Mouse (Mus musculus): ENCODE data around the gene BC067074. TPM values are rescaled to one million over a fixed set of nuclear protein-coding genes. Genes with fewer than 3 reads are reported as not detected.

Gene BC067074
- total and polyA plus RNA-seq, 3 experiments: not detected

DNA sequence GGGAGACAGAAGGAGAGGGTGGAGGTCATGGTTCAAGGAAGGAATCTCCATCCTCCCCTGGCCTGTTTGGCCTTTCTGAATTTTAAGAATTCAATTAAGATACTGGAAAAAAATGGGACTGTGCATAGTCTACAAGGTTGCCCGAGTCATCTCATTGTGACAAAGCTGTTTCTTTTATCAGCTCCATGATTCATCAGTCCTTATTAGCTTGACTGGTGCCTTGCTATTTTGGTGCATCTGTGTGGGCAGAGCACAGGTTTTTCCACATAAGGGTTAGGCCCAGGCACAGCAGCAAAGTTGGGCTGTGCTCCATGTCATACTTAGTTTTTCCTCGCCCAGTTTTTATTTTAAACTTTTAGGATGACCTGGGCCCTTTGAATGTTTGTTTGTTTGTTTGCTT lies 36.2 kb upstream of the BC067074 start:
- H3K36me3 ChIP-seq (ENCODE audit: control insufficient read depth in 1 of 2, insufficient read depth in 2 of 2, low read length in 2 of 2): no peaks in the 10 kb centered on the region
- no peak overlapping the region for H3K27ac ChIP-seq (ENCODE audit: control insufficient read depth, low read depth, low read length)
- no peak overlapping the region for H3K9ac ChIP-seq (ENCODE audit: control insufficient read depth, low read depth, low read length, poor library complexity, severe bottlenecking)
- no peak for DNase-seq (ENCODE audit: low read depth, low spot score)
- H3K27me3 ChIP-seq (ENCODE audit: control insufficient read depth in 1 of 2, insufficient read depth in 2 of 2, low read length in 2 of 2): no peaks in the 10 kb centered on the region
- H3K4me3 ChIP-seq (ENCODE audit: control insufficient read depth in 1 of 2, insufficient read depth in 1 of 2, low read depth in 2 of 2, low read length in 2 of 2): no peak overlapping the region
- no peaks in the 10 kb centered on the region for H3K9me3 ChIP-seq (replicated peaks; ENCODE audit: insufficient read depth, low read length)
- no peaks in the 10 kb centered on the region for H3K79me2 ChIP-seq (ENCODE audit: control insufficient read depth, insufficient read depth, low read length, poor library complexity)
- no peaks in the 10 kb centered on the region for H3K4me1 ChIP-seq (ENCODE audit: control insufficient read depth in 1 of 2, insufficient read depth in 2 of 2, low read length in 2 of 2)
- TF ChIP-seq MAFK (IDR thresholded peaks at IDR 0.05; ENCODE audit: borderline replicate concordance, low read depth, low read length): no peak

DNA sequence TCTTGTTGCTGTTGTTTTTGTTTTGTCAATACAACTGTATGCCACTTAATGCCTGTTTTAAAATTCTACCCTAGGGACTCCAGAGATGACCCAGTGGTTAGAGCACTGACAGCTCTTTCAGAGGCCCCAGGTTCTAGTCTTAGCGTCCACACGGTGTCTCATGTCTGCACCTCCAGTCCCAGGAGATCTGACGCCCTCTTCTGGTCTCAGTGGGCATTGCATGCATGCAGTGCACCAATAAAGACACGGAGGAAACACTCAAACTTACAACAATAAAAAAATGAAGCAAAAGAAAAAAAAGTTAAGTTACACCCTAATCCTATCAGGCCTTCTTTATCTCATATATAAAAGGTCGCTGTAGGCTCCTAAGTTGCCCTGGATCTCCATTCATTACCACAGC lies 35.8 kb upstream of the BC067074 start:
- no peak overlapping the region for H3K4me3 ChIP-seq (ENCODE audit: control insufficient read depth in 1 of 2, insufficient read depth in 1 of 2, low read depth in 2 of 2, low read length in 2 of 2)
- no peak overlapping the region for H3K27ac ChIP-seq (ENCODE audit: control insufficient read depth, low read depth, low read length)
- no peaks in the 10 kb centered on the region for H3K27me3 ChIP-seq (ENCODE audit: control insufficient read depth in 1 of 2, insufficient read depth in 2 of 2, low read length in 2 of 2)
- H3K9me3 ChIP-seq (replicated peaks; ENCODE audit: insufficient read depth, low read length): no peaks in the 10 kb centered on the region
- no peak overlapping the region for H3K9ac ChIP-seq (ENCODE audit: control insufficient read depth, low read depth, low read length, poor library complexity, severe bottlenecking)
- no peaks in the 10 kb centered on the region for H3K4me1 ChIP-seq (ENCODE audit: control insufficient read depth in 1 of 2, insufficient read depth in 2 of 2, low read length in 2 of 2)
- TF ChIP-seq CTCF (IDR thresholded peaks at IDR 0.05 in 2 of 3, conservative IDR thresholded peaks at IDR 0.05 in 1 of 3; ENCODE audit: control insufficient read depth in 1 of 3, insufficient read depth in 1 of 3, low read depth in 2 of 3, low read length in 3 of 3, poor library complexity in 1 of 3, severe bottlenecking in 1 of 3): no peak
- TF ChIP-seq ZMIZ1 (IDR thresholded peaks at IDR 0.05; ENCODE audit: low read depth, low read length): no peak
- TF ChIP-seq GATA1 (IDR thresholded peaks at IDR 0.05; ENCODE audit: low read depth, low read length): no peak
- no peak for TF ChIP-seq NELFE (IDR thresholded peaks at IDR 0.05; ENCODE audit: low read depth, low read length)
- TF ChIP-seq USF1 (IDR thresholded peaks at IDR 0.05; ENCODE audit: low read depth, low read length): no peak
- TF ChIP-seq TAL1 (IDR thresholded peaks at IDR 0.05; ENCODE audit: low read length): no peak
- TF ChIP-seq ZNF384 (IDR thresholded peaks at IDR 0.05; ENCODE audit: low read depth, low read length): no peak
- no peak for TF ChIP-seq HCFC1 (IDR thresholded peaks at IDR 0.05; ENCODE audit: low read depth, low read length)
- TF ChIP-seq MYB (IDR thresholded peaks at IDR 0.05; ENCODE audit: low read depth, low read length): no peak
- TF ChIP-seq ELF1 (IDR thresholded peaks at IDR 0.05; ENCODE audit: low read depth, low read length): no peak
- no peak for TF ChIP-seq CHD1 (IDR thresholded peaks at IDR 0.05; ENCODE audit: low read depth, low read length)
- no peak for TF ChIP-seq RAD21 (IDR thresholded peaks at IDR 0.05; ENCODE audit: low read depth, low read length)
- no peak for TF ChIP-seq MAZ (IDR thresholded peaks at IDR 0.05; ENCODE audit: low read depth, low read length)
- TF ChIP-seq MYC (IDR thresholded peaks at IDR 0.05; ENCODE audit: low read depth, low read length): no peak
- no peaks in the 10 kb centered on the region for H3K36me3 ChIP-seq (ENCODE audit: control insufficient read depth in 1 of 2, insufficient read depth in 2 of 2, low read length in 2 of 2)
- H3K79me2 ChIP-seq (ENCODE audit: control insufficient read depth, insufficient read depth, low read length, poor library complexity): no peaks in the 10 kb centered on the region
- DNase-seq (ENCODE audit: low read depth, low spot score): no peak

DNA sequence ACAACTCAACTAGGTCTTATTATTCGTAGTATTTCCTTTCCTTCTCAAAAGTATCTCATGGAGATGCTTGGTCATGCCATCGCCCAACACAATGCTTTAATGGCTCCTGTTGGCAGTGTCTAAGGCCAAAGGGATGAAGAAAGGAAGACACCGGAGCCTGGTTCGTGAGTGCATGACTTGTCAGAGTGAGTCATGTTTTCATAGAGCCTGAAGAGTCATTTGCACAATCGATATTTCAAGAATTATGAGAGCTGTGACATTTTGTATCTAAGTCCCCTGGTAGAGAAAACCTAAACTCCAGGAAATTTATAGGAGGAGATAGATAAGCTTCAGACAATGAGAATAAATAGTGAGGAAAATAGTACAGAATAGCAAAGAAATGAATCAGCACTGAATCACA lies 33.7 kb upstream of the BC067074 start:
- TF ChIP-seq USF2 (IDR thresholded peaks at IDR 0.05; ENCODE audit: borderline replicate concordance in 1 of 2, insufficient read depth in 1 of 2, low read depth in 1 of 2, low read length in 2 of 2) (no peak), MAZ (IDR thresholded peaks at IDR 0.05; ENCODE audit: low read depth, low read length) (no peak), MYB (IDR thresholded peaks at IDR 0.05; ENCODE audit: low read depth, low read length) (no peak), TCF12 (IDR thresholded peaks at IDR 0.05; ENCODE audit: low read depth, low read length) (no peak), E2F4 (IDR thresholded peaks at IDR 0.05; ENCODE audit: borderline replicate concordance, low read depth, low read length) (no peak), MYC (IDR thresholded peaks at IDR 0.05; ENCODE audit: low read depth, low read length) (no peak), KAT2A (conservative IDR thresholded peaks at IDR 0.05; ENCODE audit: low read depth, low read length) (no peak), CTCF (IDR thresholded peaks at IDR 0.05 in 2 of 3, conservative IDR thresholded peaks at IDR 0.05 in 1 of 3; ENCODE audit: control insufficient read depth in 1 of 3, insufficient read depth in 1 of 3, low read depth in 2 of 3, low read length in 3 of 3, poor library complexity in 1 of 3, severe bottlenecking in 1 of 3) (no peak), EP300 (IDR thresholded peaks at IDR 0.05; ENCODE audit: low read depth in 1 of 2, low read length in 2 of 2) (no peak)
- Histone ChIP-seq H3K9me3 (replicated peaks; ENCODE audit: insufficient read depth, low read length) (no peaks in the 10 kb centered on the region), H3K4me1 (ENCODE audit: control insufficient read depth in 1 of 2, insufficient read depth in 2 of 2, low read length in 2 of 2) (no peaks in the 10 kb centered on the region), H3K27ac (ENCODE audit: control insufficient read depth, low read depth, low read length) (no peak overlapping the region), H3K79me2 (ENCODE audit: control insufficient read depth, insufficient read depth, low read length, poor library complexity) (no peaks in the 10 kb centered on the region), H3K9ac (ENCODE audit: control insufficient read depth, low read depth, low read length, poor library complexity, severe bottlenecking) (no peak overlapping the region), H3K4me3 (ENCODE audit: control insufficient read depth in 1 of 2, insufficient read depth in 1 of 2, low read depth in 2 of 2, low read length in 2 of 2) (no peak overlapping the region), H3K27me3 (ENCODE audit: control insufficient read depth in 1 of 2, insufficient read depth in 2 of 2, low read length in 2 of 2) (no peaks in the 10 kb centered on the region), H3K36me3 (ENCODE audit: control insufficient read depth in 1 of 2, insufficient read depth in 2 of 2, low read length in 2 of 2) (no peaks in the 10 kb centered on the region)
- DNase-seq (ENCODE audit: low read depth, low spot score): no peak
